Mouse (Mus musculus) frontal cortex, postnatal 10 days (tissue): ENCODE results near the gene Zfhx3.

Experiments
- DNase-seq, 2 experiments: peaks; one replicate each; pipeline ENCODE4 v3.0.0; 2022; ENCODE audit warnings: low spot score in 2 of 2, mixed read lengths in 1 of 2

The Zfhx3 gene

GRCm38 (mm10) chr8:108450847-108451246 is 508.4 kb downstream of the Zfhx3 start:
- no peak for DNase-seq

DNA sequence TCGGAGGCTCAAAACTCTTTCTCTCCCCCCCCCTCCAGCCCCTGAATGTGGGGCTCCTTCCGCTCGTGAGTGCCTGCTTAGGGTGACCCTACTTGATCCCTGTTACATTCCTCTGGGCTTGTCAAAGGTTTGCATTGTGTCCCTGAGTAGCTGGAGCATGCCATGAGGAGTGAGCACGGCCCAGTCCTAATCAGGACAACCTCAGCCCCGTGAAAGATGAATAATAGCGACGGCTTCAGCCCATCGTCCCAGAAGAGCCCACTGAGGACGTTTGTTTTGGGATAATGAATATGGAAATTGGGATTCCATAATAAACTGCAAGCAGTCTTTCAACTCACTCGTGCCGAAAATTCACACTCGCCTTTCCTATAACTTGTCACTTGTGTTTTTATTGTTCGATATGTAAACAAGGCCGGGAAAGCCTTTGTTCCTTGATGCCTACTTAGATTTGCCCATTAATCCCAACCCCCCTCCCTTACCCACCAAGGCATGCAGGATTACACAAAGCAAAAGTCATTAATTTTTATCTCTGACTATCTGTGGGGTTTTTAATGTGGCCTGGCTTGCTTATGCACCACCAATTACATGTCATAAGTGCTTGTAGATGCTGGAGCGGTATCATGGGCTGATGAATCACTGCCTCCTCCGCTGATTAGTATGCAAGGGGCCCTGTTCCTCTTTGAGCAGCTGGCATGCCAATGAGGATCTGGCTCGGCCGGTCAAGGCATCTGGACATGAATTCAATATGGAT is 512.3 kb downstream of the Zfhx3 start:
- peak in 1 of 2 experiments; percentile 6 for DNase-seq

GRCm38 (mm10) chr8:108466653-108467052 is 524.2 kb downstream of the Zfhx3 start:
- no peak for DNase-seq

- no peak for DNase-seq
Measured at GRCm38 (mm10) chr8:108467172-108468035, 525.0 kb downstream of the Zfhx3 start.

- no peak for DNase-seq
Measured at GRCm38 (mm10) chr8:108470269-108470668, 527.8 kb downstream of the Zfhx3 start.

GRCm38 (mm10) chr8:108474556-108474955 is 532.1 kb downstream of the Zfhx3 start:
- no peak for DNase-seq

GRCm38 (mm10) chr8:108478131-108478530 is 535.7 kb downstream of the Zfhx3 start:
- no peak for DNase-seq

DNA sequence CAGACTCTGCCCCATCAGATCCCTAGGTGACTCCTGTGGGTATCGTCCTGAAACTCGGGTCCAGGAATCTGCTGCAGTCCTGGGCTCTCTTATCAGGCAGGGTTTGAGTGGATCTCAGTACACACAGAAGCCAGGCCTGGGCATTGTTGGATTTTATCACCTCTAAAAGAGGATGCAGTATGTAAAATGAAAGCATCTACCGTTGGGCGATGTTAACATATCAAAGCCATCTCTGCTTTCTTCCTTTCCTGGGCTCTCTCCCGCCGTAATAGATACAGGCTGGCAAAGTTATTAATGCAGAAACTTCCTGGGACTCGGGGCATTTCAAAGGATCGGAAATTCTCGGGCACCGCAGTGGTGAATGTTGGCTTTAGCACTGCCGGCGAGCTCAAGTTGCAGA is 537.7 kb downstream of the Zfhx3 start:
- no peak for DNase-seq

DNA sequence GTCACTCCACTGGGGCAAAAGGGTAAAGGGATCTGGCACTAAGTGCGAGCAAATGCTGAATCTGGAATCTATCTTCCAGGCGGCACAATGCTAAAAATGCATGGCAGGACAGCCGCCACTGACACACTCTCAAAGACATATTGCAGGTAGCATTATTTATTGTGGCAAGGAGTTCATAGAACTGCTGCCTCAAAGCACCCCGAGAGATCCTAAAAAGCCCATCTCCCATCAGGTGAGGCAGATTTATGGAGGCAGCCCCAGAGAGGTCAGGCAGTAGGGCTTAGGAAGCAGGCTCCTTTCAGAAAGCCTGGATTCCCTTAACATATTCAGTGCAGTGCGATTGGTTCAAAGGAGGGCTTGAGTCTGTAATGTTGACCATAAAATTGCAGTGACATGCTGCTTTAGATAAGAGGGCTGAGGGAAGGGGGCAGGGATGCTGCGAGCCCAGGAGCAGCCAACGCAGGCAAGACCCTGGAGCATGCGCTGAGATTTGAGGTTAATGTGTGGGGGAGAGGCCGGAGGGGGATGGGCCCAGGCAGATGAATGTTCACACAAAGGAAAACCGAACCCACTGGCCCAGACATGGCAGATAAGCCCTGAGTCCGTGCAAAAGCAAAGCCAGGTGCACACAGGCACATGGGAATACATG is 538.8 kb downstream of the Zfhx3 start:
- no peak for DNase-seq

- no peak for DNase-seq
Measured at GRCm38 (mm10) chr8:108496101-108496500, 553.7 kb downstream of the Zfhx3 start.

- no peak for DNase-seq
Measured at GRCm38 (mm10) chr8:108506779-108507178, 564.3 kb downstream of the Zfhx3 start.

DNA sequence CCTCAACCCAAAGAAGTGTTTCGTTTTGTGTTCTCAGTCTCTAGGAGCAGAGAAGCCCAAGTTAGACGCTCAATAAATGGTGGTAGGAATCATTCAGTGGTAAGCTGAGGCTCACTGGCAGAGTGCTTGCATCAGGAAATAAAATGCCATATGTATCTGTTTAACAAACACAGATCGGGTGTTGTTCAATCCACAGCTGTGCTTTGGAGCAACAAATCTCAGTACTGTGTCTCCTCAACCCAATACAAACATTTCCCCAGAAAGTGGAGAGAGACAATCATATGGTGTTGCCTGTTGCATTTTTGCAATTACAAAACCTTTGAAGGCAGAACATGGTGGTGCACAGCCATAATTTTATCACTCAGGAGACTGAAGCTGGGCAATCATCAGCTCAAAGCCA is 565.3 kb downstream of the Zfhx3 start:
- DNase-seq: no peak

GRCm38 (mm10) chr8:108510641-108511325 is 568.3 kb downstream of the Zfhx3 start:
- no peak for DNase-seq

- no peak for DNase-seq
Measured at GRCm38 (mm10) chr8:108518116-108518515, 575.7 kb downstream of the Zfhx3 start.

DNA sequence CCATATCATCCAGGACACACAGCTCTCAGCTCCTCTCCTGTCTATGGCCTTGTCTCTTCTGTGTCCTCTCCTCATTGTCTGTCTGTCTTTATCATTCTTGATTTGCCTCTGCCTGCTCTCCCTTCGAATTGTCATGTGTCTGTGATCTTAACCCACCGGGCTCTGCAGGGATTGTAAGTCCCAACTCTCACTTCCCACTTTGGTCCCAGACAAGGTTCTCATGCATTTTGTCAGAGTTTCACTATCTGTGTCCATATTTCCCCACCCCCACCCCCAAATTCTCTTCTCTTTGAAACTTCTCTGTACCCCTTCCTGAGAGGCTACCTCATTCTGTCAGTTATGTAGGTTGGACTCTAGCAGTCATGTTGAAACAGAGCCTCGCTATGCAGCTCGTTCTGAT is 579.6 kb downstream of the Zfhx3 start:
- no peak for DNase-seq

- DNase-seq: no peak
Measured at GRCm38 (mm10) chr8:108529421-108529820, 587.0 kb downstream of the Zfhx3 start.

GRCm38 (mm10) chr8:108535121-108535876 is 592.9 kb downstream of the Zfhx3 start:
- no peak for DNase-seq

- peak in 1 of 2 experiments; percentile 16 for DNase-seq
Measured at GRCm38 (mm10) chr8:108536186-108536585, 593.7 kb downstream of the Zfhx3 start.

DNA sequence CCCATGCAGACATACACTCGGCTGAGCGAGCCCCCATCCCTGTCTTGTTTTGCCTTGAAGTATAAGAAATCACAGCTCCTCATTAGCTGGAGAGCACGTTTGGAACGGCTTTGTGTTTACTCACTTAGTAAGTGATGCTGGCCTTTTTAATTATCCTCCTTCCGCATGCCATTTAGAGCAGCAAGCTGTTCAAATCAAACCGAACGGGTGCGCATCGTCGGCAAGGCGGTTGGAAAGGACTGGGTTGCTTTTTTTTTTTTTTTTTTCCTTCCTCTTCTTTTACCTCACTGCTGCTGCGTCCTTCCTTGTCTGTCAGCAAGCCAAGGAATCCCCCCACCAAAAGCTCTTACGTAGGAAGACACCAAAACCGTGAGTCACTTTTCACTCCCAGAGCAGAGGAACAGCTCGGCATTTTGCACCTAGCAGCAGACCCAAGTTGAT is 594.5 kb downstream of the Zfhx3 start:
- DNase-seq: peak in 1 of 2 experiments; percentile 13

DNA sequence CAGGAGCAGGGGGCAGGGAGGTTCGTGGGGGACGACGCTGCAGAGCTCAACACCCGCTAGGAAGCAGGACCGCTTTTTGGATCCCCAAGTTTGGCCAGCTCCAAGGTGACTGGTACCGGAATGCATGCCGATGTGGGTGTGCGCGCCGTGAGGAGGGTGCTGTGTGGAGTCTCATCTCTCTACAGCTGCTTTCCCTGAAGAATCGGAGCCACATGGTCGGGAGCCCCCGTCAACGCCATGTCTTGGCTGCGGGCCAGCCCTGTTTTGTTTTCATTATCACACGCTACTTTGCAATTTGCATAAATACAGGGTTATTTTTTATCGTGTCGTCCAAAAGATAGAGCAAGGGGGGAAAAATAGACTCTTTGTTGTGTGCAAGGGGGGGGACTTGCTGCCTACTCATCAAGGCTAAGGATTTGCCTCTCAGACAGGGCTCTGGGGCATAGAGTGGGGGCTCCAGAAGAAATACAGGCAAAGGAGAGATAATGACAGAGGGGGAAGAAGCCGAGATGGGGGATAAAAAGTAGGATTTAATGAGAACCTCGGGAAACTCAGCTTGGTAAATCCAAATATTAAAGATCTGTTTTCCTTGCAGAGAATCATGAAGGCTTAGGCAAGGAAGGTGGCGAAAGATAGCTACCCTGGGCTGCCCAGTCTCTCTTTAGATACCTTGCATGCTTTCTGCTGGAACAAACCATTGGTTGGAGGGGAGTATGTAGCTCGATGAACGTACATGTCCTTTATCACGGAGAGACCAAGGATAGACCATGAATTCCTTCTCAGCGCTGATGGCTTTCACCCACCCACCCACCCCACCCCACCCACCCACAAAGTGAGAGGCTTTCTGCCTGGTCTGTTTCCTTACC is 595.5 kb downstream of the Zfhx3 start:
- peak; percentile 54 to 55 for DNase-seq
